Mouse (Mus musculus): ENCODE measurements around the gene Atg7.
"Not testable (repeated sequence)": the region's sequence is repeated elsewhere in the genome, so short reads cannot be mapped to it uniquely, and the experiment has no call there.

Atg7 gene

DNA sequence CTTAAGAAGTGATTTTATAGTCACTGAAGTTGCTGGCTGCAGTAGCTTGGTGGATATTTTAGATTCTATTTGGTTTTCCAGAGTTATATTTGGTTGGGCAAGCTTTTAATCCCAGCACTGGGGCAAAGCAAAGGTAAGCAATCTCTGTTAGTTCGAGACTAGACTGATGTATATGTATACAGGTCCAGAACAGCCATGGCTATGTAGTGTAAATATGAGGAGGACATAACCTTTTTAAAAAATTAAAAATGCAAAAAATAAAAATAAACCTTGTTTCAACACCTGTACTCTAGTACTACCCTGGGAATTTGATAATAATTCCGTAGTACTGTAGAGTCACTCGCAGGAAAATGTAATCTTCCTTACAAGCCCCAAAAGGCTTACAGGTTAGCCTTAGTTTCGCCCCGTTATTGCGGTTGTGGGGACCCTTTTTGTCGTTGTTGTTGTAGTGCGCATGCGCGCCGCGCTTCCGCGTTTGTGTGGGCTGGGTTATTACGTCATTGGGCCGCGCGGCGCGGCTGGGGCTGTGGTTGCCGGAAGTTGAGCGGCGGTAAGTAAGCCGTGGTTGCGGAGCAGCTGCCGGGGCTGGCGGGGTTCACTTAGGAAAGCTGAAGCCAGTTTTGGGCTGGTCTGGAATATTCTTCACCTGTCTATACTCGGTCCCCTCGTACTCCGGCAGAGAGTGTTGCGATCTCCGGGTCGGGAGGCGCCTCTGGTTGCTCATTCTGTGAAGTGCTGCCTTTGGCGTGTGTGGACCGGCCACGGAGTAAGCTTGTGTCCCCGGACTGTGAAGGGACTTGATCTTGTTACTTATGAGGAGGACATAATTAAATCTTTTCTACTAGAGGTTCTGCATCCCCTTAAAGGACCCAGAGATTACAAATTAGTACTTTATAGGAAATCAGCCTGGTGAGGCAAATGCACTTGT lies at the start of gene Atg7:
Atg7 (plus strand) TSS at position 497 of the 928 bp plus-strand sequence.
- peak; percentile 96 for DNase-seq (ENCODE audit: extremely low read depth, insufficient read length, low spot score)

DNA sequence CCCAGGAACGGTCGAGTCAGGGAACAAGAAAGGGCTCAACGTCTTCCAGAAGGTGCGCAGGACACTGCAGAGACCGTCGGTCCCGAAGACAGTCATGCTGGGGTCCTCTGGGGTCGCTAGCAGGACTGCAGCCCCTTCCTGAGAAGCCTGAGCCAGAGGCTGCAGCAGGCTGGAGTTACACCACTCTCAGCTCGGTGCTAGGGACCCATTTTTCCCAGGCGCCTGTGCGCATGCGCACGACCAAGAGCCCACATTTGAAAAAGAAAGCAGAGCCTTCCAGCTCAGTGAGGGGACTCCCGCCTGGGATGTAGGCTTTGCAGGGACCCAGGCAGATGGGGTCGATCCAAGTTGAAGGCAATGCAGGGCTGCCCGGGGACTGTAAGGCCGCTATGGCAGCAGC lies 28.8 kb upstream of the Atg7 start:
- DNase-seq (ENCODE audit: extremely low read depth, insufficient read length, low spot score) = not testable (repeated sequence)

DNA sequence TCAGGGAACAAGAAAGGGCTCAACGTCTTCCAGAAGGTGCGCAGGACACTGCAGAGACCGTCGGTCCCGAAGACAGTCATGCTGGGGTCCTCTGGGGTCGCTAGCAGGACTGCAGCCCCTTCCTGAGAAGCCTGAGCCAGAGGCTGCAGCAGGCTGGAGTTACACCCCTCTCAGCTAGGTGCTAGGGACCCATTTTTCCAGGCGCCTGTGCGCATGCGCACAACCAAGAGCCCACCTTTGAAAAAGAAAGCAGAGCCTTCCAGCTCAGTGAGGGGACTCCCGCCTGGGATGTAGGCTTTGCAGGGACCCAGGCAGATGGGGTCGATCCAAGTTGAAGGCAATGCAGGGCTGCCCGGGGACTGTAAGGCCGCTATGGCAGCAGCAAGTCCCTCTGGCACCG lies 9.0 kb upstream of the Atg7 start:
- DNase-seq (ENCODE audit: extremely low read depth, insufficient read length, low spot score) = not testable (repeated sequence)

DNA sequence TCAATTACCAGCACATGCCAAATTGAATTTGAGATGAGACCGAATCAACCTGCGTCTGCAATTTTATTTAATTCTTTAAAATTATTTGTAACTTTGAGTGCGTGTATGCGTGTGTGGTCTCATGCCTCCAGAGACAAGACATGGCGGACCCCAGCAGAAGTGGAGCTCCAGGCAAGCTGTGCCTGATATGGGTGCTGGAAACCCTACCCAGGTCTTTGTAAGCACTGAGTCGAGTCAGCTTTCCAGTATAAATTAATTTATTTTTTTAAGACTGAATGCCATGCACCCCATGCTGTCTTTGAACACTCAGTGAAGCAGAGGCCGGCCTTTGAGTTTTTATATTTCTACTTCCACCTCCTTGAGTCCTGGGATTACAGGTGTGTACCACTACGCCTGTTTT lies 819 bp downstream of the Atg7 start:
- DNase-seq (ENCODE audit: extremely low read depth, insufficient read length, low spot score) = no peak

DNA sequence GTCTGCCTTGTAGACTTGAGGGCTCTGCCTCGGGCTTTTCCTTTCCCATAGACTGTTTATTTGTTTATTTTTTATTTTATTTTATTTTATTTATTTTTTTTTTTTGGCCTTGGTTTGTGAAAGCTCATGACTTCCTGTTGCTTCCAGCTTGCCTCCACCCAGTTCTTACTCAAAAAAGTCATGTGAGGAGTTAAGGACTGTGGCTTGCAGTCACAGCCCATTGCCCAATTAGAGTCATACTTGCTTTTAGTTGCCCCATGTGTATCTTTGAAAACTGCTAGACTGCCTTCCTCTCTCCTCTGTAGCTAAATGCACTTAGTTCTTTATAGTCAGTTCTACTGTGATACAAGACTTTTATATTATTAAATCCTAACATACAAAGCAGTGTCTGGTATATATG lies 1.6 kb downstream of the Atg7 start:
- no peak for DNase-seq (ENCODE audit: extremely low read depth, insufficient read length, low spot score)

DNA sequence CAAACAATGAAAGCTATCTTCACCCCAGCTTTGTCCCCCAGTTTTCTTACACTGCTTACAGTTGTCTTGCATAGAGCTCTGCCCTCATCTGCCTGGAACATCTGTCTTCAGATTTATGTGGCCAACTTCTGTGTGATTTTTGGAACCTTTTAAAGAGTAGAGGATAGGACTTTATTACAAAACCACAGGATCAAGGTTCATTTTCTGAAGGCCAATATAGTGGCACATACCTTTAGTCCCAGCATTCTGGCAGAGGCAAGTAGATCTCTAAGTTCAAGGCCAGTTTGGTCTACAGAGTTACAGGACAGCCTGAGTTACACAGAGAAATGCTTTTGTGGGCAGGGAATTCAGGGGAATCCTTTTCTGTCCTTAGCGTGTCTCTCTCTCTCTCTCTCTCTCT lies 3.3 kb downstream of the Atg7 start:
- DNase-seq (ENCODE audit: extremely low read depth, insufficient read length, low spot score) = no peak

DNA sequence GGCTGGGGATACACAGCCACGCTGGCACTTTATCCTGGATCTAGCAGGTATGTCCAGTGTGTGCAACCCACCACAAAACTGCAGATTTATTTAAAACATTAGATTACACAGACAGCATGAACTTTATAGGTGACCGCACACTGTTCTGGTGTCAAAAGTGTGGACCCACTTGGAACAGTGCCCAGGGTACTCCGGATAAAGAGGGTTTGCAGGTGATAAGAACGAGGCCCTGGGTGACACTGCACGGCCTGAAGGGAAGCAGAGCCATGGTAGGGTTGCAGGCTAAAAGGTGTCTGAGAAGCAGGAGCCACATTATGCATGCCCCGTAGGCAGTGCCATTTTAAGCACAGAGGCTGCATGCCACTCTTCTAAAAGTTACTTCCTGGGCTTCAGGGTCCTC lies 4.1 kb downstream of the Atg7 start:
- no peak for DNase-seq (ENCODE audit: extremely low read depth, insufficient read length, low spot score)

DNA sequence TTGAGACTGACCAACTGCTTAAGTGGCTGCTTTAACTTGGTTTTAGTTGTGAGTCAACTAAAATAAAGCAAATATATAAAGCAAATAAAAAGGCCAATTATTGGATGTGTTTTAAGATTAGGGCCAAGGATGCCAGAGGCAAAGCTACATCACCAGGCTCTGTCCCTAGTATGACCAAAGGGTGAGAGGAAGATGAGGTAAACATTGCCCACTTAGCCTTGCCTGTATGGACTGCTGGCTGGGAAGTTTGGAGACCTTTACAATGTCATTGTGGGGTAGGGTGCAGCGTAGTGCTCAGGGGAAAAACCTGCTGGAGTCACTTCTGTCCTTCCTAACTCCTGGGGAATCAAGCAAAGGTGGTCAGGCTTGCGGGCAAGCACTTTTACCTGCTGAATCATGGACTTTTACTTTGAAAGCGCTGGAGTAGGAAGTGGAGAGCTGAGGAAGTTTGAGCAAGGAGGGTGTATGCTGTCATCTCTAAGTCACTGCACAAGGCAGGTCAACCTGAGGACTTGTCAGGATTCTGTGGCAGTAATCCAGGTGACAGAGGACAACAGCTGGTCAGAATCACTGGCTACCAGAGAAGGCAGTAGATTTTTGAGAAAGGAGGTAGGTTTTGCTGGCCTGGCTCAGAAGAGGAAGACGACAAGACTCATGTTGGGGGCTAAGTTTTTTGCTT lies 5.6 kb downstream of the Atg7 start:
- no peak for DNase-seq (ENCODE audit: extremely low read depth, insufficient read length, low spot score)

DNA sequence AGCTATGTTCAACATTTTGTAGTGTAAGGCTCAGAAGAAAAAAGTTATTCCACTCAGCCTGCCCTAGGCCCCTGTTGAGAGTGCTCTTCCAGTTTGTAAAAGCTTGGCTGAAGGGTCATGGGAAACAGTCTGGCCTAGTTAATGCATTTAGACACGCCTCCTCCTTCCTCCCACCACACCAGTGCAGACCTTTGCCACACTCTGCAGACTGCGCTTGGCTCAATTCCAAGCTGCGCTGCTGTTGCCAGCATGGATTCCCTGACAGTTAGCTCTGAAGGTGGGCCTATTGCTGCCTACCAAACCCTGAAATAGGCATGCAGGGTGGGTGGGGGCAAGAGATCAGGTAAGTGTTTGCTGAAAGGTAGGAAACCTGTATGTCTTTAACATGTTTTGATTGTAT lies 9.3 kb downstream of the Atg7 start:
- no peak for DNase-seq (ENCODE audit: extremely low read depth, insufficient read length, low spot score)

DNA sequence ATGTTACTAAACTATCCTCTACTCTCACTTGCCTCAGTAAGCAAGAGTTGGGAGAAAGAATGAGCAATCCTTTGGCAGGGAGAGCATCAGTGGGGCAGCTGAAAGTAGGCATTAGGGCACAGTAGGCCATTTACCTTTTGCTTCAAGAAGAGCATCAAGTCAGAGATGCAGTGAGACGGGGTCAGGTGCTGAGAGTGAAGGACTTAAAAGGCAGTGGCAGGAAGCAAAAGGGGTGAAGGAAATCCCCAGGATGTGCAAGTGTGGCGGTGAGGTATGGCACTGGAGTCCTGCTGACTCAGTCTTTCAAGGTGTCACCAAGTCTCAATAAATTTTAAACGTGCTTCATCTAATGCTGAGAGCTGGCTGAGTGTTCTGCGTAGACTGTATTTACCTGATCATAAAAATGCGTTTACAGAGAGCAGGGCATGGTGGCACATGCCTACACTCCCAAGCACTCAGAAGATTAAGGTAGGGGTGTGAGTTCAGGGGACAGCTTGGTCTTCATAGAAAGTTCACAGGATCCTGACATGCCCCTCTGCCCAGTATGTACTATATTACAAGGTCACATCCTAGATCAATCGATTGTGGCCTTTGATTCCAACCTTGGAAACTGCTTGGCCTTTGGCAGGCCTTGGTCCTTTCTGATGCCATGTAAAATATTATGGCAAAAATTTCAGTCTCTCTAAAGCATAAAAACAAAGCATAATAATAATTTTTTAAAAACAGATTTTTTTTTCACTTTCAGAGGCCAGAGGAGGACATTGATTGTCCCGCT lies 14.1 kb downstream of the Atg7 start:
- no peak for DNase-seq (ENCODE audit: extremely low read depth, insufficient read length, low spot score)

DNA sequence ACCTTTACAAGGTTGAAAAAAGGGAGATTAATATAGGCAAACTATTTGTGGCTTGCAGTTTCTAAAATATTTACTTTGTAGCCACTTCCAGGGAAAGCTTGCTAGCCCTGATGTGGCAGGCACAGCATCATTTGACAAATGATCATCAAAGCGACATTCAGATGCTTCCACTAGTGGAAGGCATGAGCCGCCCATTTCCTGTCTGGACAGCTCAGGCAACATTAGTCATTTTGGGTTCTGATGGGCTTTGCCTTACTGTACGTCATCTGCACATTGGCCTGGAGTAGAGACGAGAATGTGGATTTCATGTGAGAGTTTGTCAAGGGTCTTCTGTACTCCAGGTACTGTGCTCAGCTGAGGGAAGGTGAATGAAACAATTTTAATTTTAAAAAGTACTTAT lies 14.9 kb downstream of the Atg7 start:
- DNase-seq (ENCODE audit: extremely low read depth, insufficient read length, low spot score) = peak; percentile 30

DNA sequence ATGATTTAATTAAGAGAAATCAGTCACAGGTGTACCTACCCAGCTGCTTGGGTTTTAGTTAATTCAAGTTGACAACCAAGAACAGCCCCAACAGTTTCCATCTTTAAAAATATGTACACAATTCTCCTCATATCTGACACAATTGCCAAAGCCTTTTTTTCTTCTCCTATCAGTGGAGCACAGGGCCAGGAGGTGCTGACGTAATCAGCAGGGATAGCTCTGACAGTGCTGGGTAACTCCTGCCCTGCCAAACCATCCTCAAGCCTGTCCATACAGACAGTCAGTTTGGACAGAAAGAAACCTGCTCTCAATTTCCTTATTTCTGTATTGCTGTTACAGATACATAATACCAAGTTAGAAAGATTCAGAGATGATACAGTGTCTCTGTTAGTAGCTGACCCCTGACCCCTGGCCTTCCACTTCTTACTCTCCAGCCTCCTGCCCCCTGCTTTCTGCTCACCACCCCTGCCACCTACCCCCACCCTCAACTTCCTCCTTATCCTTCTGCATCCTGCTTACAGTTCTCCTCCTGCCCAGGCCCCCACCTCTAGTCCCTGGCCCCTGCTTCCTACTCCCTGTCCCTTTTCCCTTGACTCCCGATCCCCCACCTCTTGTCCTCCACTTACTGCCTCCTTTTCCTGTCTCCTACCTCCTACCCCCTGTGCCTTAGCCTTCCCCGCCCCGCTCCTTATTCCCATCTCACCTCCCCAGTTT lies 16.5 kb downstream of the Atg7 start:
- no peak for DNase-seq (ENCODE audit: extremely low read depth, insufficient read length, low spot score)

DNA sequence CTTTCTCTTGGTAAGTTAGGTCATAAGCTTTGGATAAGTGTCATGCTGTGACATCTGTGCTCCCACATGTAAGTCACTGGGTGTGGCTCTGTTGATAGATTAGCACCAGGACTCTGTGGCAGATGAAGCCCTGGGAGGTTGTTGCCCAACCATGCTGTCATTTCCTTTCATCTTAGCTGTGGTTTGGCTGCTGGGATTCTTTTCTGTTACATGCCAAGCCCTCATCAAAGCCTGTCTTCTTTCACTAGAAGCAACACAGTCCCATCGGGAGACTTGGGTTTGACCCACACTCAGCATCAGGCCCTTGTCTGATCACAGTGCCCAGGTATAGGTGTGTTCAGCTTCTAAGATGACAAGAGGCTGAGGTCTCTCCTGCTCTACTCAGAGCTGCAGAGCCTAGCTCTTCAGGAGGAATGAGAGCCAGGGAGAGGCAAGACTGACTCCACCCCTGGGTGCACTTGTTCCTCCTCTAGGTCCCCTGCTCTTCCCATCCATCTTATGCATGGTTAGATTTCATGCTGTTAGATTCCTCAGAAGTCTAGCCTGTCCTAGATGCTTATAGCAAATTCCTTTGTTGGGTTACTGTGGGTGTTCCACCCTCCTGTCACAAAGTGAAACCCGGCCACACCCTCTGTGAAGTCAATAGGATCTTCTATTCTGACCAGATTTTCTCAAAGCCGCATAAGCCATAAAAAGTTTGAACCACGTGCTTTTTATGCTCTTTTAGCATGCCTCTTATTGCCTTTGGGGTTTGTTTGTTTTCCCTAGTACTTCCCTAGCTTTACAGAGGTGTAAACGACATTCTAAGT lies 17.3 kb downstream of the Atg7 start:
- peak; percentile 46 for DNase-seq (ENCODE audit: extremely low read depth, insufficient read length, low spot score)

DNA sequence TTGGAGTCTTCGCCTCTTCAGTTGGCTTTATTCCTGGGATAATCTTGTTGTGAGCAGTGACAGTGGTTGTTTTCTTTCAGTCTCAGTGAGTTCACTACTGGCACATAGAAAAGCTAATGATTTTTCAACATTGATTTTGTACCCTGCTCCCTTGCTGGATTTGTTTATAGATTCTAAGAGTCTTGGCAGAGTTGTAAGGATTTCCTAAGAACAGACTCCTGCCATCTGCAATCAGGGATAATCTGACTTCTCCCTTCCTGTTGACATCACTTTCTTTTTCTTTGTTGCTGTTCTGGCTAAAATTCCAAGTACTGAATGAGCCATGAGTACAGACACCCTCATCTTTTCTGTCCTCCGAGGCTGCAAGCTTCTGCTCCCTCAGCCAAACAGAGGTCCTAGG lies 20.8 kb downstream of the Atg7 start:
- DNase-seq (ENCODE audit: extremely low read depth, insufficient read length, low spot score) = no peak

DNA sequence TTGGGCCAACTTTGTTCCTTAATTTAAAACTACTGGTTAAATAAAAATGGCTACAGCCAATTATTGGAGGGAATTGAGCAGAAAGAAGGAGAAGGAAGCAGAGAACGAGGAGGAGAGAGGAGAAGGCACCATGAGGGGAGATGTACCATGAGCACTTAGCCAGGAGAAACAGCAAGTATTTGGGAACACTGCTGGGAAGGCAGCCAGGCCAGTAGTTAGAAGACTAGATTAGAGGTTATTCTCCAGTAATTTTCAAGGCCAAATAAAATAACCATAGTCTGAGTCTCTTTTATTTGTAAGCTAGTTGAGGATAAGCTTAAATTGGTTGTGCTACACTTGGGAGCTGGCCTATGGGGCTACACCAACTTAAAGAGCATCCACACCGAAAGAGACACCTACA lies 21.8 kb downstream of the Atg7 start:
- DNase-seq (ENCODE audit: extremely low read depth, insufficient read length, low spot score) = no peak

DNA sequence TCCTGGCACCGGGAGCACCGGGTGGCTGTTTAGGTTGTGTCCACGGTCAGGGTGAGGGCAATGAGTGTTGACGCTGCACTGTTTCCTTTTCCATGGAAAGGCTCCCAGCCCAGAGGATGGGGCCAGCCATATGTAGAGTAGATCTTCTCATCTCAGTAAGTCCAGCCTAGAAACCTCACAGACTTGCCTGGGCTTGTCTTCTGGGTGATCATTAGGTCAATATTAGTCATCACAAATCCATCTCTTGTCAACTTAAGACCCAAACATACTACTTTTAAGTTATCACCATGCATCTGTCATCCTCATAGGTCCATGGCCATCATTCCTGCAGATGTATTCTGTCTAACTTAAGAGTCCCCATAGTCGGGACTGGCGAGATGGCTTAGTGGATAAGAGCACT lies 24.6 kb downstream of the Atg7 start:
- DNase-seq (ENCODE audit: extremely low read depth, insufficient read length, low spot score) = no peak

DNA sequence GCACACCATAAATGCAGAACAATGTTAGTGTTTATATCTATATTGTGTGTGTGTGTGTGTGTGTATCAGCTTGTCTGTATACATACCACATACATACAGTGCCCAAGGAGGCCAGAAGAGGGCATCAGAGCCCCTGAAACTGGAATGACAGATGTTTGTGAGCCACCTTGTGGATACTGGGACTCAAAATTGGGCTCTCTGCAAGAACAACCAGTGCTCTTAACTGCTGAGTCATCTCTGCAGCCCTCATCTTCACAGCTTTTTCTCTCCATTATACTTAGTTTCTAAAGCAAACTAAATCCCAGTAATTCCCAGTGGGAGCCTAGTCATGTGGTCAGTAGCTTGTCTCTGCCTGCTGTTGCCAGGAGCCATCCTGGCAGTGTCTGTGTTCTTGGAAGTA lies 31.9 kb downstream of the Atg7 start:
- DNase-seq (ENCODE audit: extremely low read depth, insufficient read length, low spot score) = no peak

DNA sequence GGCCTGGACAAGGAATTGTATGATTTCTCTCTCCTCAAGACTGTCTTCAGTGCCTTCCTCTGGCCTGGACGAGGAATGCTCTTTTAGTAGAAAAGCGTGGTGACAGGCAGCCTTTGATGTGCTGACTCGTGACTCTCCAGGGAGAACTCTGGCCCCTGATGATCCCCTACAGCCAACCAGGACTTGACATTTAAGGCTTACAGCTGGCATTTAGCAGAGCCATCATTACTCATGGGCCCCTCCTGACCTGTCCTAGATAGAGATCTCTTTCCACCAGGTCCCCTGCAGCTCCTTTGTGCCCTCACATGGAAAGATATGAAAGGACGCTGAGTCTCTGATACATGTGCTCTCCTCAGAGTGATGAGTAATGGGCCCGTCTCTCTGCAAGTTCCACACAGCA lies 33.2 kb downstream of the Atg7 start:
- DNase-seq (ENCODE audit: extremely low read depth, insufficient read length, low spot score) = no peak

DNA sequence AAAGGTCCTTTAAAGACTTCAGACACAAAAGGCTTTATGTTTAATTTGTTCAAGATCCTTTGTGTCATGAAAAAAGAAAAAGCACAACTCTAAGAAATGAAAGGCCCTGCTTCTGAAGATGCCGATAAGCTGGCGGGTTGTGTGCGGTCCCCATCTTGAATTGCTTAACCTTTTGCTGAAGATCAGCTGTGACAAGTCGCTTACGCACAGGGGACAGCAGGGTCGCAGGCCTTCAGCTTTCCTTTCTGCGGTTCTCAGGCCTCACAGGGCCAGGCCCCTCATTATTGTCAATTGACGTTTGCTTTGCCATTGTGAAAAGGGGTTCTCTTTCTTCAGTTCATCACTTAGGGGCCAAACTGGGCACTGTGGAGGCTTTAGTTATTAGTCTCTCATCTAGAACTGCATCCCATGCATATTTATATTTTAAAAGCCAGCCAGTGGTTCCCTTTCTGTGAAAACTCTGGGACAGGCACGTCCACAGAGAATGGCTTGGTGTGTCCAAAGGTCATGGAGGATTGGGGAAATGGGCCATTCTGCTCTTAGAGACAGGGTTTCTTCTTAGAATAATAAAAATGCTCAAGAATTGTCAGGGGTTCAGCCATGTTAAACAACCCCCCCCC lies 39.3 kb downstream of the Atg7 start:
- DNase-seq (ENCODE audit: extremely low read depth, insufficient read length, low spot score) = no peak

DNA sequence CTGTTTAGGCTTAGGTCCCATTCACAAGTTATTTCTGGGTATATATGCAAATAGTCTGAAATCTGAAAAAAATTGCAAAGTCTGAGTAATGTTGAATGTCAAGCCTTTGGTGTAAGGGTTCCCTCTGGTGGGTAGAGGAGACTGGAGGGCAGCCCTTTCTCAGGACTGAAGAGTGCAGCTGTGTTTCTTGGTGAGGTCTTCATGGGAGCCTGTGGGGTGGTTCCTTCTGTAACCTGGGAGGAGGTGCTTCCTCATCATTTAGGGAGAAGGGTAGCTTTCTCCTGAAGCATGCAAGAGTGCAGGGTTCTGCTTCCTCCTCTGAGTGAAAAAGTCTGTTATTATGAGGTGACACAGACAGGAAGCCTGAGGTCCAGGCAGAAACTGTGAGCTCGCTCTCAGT lies 40.8 kb downstream of the Atg7 start:
- no peak for DNase-seq (ENCODE audit: extremely low read depth, insufficient read length, low spot score)
